Mouse (Mus musculus): ENCODE measurements around the gene D5Ertd579e. TPM values are rescaled to one million over a fixed set of nuclear protein-coding genes. Genes with fewer than 3 reads are reported as not detected.

The D5Ertd579e gene
- polyA plus RNA-seq (2014; fragmentation: Illumina TruSeq; extraction: RNeasy Lipid Tissue Mini Kit (QIAGEN cat#74804)) = 58.6 TPM

GRCm38 (mm10) chr5:36695461-36696231 is at the start of gene D5Ertd579e:
Gene D5Ertd579e, minus strand, starts transcription at chr5:36696024.

GRCm38 (mm10) chr5:36593176-36593575 is 102.6 kb downstream of the D5Ertd579e start, which contains the start of gene Tbc1d14:
Gene Tbc1d14, minus strand, starts transcription at chr5:36593276.

Other genes starting within 250 kb of the D5Ertd579e start
- gene Grpel1, start 231.0 kb downstream of the D5Ertd579e start, polyA plus RNA-seq (2014; fragmentation: Illumina TruSeq; extraction: RNeasy Lipid Tissue Mini Kit (QIAGEN cat#74804)) = 11.3 TPM
- 27.5 TPM for gene Tada2b, start 211.7 kb downstream of the D5Ertd579e start, polyA plus RNA-seq (2014; fragmentation: Illumina TruSeq; extraction: RNeasy Lipid Tissue Mini Kit (QIAGEN cat#74804))
- 1.6 TPM for gene Ccdc96, start 211.4 kb downstream of the D5Ertd579e start, polyA plus RNA-seq (2014; fragmentation: Illumina TruSeq; extraction: RNeasy Lipid Tissue Mini Kit (QIAGEN cat#74804))
- 26.9 TPM for gene Tbc1d14, start 102.7 kb downstream of the D5Ertd579e start, polyA plus RNA-seq (2014; fragmentation: Illumina TruSeq; extraction: RNeasy Lipid Tissue Mini Kit (QIAGEN cat#74804))
- gene Bloc1s4, start 52.6 kb upstream of the D5Ertd579e start, polyA plus RNA-seq (2014; fragmentation: Illumina TruSeq; extraction: RNeasy Lipid Tissue Mini Kit (QIAGEN cat#74804)) = 25.0 TPM
- 902 TPM for gene Mrfap1, start 100.7 kb upstream of the D5Ertd579e start, polyA plus RNA-seq (2014; fragmentation: Illumina TruSeq; extraction: RNeasy Lipid Tissue Mini Kit (QIAGEN cat#74804))
- 0.31 TPM for gene Man2b2, start 134.6 kb upstream of the D5Ertd579e start, polyA plus RNA-seq (2014; fragmentation: Illumina TruSeq; extraction: RNeasy Lipid Tissue Mini Kit (QIAGEN cat#74804))
- 5.4 TPM for gene Ppp2r2c, start 172.5 kb upstream of the D5Ertd579e start, polyA plus RNA-seq (2014; fragmentation: Illumina TruSeq; extraction: RNeasy Lipid Tissue Mini Kit (QIAGEN cat#74804))

Data from ovary, adult 10 weeks (tissue).